Mouse (Mus musculus) C2C12 (cell line): ENCODE results near the gene Mgat2.
"Not testable (repeated sequence)": the region's sequence is repeated elsewhere in the genome, so short reads cannot be mapped to it uniquely, and the experiment has no call there.

Experiments
- CTCF ChIP-seq: IDR thresholded peaks from one replicate; pipeline ENCODE4 v1.5.1; 2011; ENCODE audit not compliant: control insufficient read depth, insufficient read depth, insufficient read length
- MAX ChIP-seq: IDR thresholded peaks from one replicate; pipeline ENCODE4 v1.6.1; 2011; ENCODE audit warnings: mild to moderate bottlenecking, control low read depth
- MYOD1 ChIP-seq: IDR thresholded peaks from one replicate; pipeline ENCODE4 v1.6.1; 2011; ENCODE audit warnings: low read depth; ENCODE audit not compliant: control insufficient read depth, insufficient read length

GRCm38 (mm10) chr12:69160677-69161076, 23.3 kb upstream of the Mgat2 start:
- not testable (repeated sequence) for TF ChIP-seq CTCF, MAX, MYOD1
